Mouse (Mus musculus): Measurements from ENCODE around the gene Ech1. TPM values are rescaled to one million over a fixed set of nuclear protein-coding genes. Genes with fewer than 3 reads are reported as not detected.

Ech1 gene
- total and polyA plus RNA-seq, 3 experiments = 74.7 to 99.5 TPM; not detected in 1

DNA sequence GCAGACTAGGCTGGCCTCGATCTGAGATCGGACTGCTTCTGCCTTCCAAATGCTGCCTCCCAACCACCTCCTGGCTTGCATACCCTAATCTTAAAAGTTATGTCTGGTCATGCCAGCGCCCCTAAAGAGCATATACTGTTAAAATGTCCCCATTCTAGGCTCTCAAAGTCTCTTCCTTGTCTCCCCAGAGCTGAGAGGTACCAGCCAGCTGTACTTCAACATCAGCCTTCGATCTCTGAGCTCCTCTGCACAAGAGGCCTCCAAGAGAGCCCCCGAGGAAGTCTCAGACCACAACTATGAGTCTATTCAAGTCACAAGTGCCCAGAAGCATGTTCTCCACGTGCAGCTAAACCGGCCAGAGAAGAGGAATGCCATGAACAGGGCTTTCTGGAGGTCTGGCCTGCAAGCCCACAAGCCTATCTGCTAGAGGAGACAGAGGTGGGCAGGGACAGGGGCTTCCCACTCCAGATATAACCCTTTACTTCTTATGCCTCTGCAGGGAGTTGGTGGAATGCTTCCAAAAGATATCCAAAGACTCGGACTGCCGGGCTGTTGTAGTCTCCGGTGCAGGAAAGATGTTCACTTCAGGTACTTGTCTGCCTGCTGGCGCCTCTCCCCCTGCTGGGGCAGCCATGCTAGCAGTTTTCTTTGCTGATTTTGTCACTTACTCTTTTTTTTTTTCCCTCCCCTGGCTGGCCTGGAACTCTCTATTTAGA lies 827 bp downstream of the Ech1 start (continued):
- peak; percentile 34; the same call in 1 of the 2 replicates for TF ChIP-seq ZKSCAN1 (IDR thresholded peaks at IDR 0.05; ENCODE audit: low read depth, low read length)
- peak; percentile 31; the same call in 1 of the 2 replicates for TF ChIP-seq BHLHE40 (IDR thresholded peaks at IDR 0.05; ENCODE audit: borderline replicate concordance, low read depth, low read length)
- TF ChIP-seq TCF12 (IDR thresholded peaks at IDR 0.05; ENCODE audit: low read depth, low read length) = no peak

DNA sequence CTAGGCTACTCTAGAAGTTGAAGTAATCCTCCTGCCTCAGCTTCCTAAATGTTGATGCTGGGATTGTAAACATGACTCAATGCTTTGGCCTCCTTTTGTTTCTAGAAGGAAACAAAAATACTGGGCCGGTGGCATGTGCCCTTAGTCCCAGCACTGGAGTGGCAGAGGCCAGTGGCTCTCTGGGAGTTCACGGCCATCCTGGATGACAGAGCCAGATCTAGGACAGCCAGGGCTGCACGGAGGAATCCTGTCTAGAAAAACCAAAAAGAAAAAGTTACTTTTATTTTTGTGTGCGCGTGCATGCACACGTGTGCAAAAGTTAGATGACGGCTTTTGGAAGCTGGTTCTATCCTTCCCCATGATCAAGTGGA lies 1.4 kb downstream of the Ech1 start:
- TF ChIP-seq TBP (IDR thresholded peaks at IDR 0.05; ENCODE audit: low read depth, low read length) (no peak), USF2 (IDR thresholded peaks at IDR 0.05; ENCODE audit: borderline replicate concordance in 1 of 2, insufficient read depth in 1 of 2, low read depth in 1 of 2, low read length in 2 of 2) (no peak), MXI1 (IDR thresholded peaks at IDR 0.05; ENCODE audit: low read depth, low read length) (0 out of 2 replicates have a peak, but pooled peaks have one; percentile 2)
- Histone ChIP-seq H3K27ac (ENCODE audit: control insufficient read depth, low read depth, low read length) (no peak overlapping the region), H3K79me2 (ENCODE audit: control insufficient read depth, insufficient read depth, low read length, poor library complexity) (peaks cover 4% of the 10 kb centered on the region), H3K4me3 (ENCODE audit: control insufficient read depth in 1 of 2, insufficient read depth in 1 of 2, low read depth in 2 of 2, low read length in 2 of 2) (no peak overlapping the region), H3K9me3 (replicated peaks; ENCODE audit: insufficient read depth, low read length) (no peaks in the 10 kb centered on the region), H3K9ac (ENCODE audit: control insufficient read depth, low read depth, low read length, poor library complexity, severe bottlenecking) (peak overlapping the region; percentile 97), H3K4me1 (ENCODE audit: control insufficient read depth in 1 of 2, insufficient read depth in 2 of 2, low read length in 2 of 2) (peaks cover 6 to 37% of the 10 kb centered on the region in 2 experiments), H3K27me3 (ENCODE audit: control insufficient read depth in 1 of 2, insufficient read depth in 2 of 2, low read length in 2 of 2) (no peaks in the 10 kb centered on the region), H3K36me3 (ENCODE audit: control insufficient read depth in 1 of 2, insufficient read depth in 2 of 2, low read length in 2 of 2) (peaks cover 11 to 43% of the 10 kb centered on the region in 2 experiments; a peak in 3 of 4 replicates)
- DNase-seq (ENCODE audit: low read depth, low spot score) = no peak

DNA sequence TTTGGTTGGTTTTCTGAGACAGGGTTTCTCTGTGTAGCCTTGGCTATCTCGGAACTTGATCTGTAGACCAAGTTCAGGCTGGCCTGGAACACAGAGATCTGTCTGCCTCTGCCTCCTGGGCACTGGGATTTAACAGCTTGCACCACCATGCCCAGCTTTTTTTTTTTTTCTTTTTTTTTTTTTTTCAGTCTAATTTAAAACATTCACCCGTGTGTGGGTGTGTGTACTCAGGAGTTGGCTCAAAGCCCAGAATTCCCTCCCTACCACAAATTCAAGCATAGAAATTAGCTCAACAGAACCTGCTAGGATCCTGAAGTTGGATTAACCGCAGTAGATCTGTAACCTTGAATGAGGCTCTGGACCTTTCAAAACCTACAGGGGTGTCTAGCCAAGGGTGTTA lies 2.3 kb downstream of the Ech1 start:
- Histone ChIP-seq H3K4me1 (ENCODE audit: control insufficient read depth in 1 of 2, insufficient read depth in 2 of 2, low read length in 2 of 2) (peaks cover 8 to 39% of the 10 kb centered on the region in 2 experiments), H3K9me3 (replicated peaks; ENCODE audit: insufficient read depth, low read length) (no peaks in the 10 kb centered on the region), H3K27ac (ENCODE audit: control insufficient read depth, low read depth, low read length) (no peak overlapping the region), H3K27me3 (ENCODE audit: control insufficient read depth in 1 of 2, insufficient read depth in 2 of 2, low read length in 2 of 2) (no peaks in the 10 kb centered on the region), H3K79me2 (ENCODE audit: control insufficient read depth, insufficient read depth, low read length, poor library complexity) (peaks cover 4% of the 10 kb centered on the region), H3K36me3 (ENCODE audit: control insufficient read depth in 1 of 2, insufficient read depth in 2 of 2, low read length in 2 of 2) (peaks cover 4 to 42% of the 10 kb centered on the region in 2 experiments; a peak in 3 of 4 replicates), H3K4me3 (ENCODE audit: control insufficient read depth in 1 of 2, insufficient read depth in 1 of 2, low read depth in 2 of 2, low read length in 2 of 2) (no peak overlapping the region), H3K9ac (ENCODE audit: control insufficient read depth, low read depth, low read length, poor library complexity, severe bottlenecking) (no peak overlapping the region)
- 0 out of 2 replicates have a peak, but pooled peaks have one; percentile 24 for TF ChIP-seq MYC (IDR thresholded peaks at IDR 0.05; ENCODE audit: low read depth, low read length)
- peak; percentile 88 for TF ChIP-seq ZNF384 (IDR thresholded peaks at IDR 0.05; ENCODE audit: low read depth, low read length)
- TF ChIP-seq ZKSCAN1 (IDR thresholded peaks at IDR 0.05; ENCODE audit: low read depth, low read length) = no peak
- peak; percentile 29 for DNase-seq (ENCODE audit: low read depth, low spot score)

DNA sequence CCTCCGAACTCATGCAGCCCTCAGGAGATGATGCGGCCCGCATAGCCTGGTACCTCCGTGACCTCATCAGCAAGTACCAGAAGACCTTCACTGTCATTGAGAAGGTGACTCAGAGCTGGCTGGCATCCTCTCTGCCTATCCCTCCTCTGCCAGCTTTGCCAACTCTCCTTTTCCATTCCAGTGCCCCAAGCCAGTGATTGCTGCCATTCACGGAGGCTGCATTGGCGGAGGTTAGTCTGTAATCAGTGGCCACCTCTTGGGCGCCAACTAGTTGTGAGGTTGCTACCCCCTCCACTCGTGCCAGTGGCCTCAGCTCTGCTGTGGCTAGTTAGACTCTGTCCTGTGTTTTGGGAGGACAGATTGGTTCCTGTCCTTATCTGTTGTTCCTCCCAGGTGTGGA lies 4.8 kb downstream of the Ech1 start:
- Histone ChIP-seq H3K27ac (ENCODE audit: control insufficient read depth, low read depth, low read length) (no peak overlapping the region), H3K9ac (ENCODE audit: control insufficient read depth, low read depth, low read length, poor library complexity, severe bottlenecking) (no peak overlapping the region), H3K79me2 (ENCODE audit: control insufficient read depth, insufficient read depth, low read length, poor library complexity) (peaks cover 4% of the 10 kb centered on the region), H3K9me3 (replicated peaks; ENCODE audit: insufficient read depth, low read length) (no peaks in the 10 kb centered on the region), H3K4me3 (ENCODE audit: control insufficient read depth in 1 of 2, insufficient read depth in 1 of 2, low read depth in 2 of 2, low read length in 2 of 2) (no peak overlapping the region), H3K27me3 (ENCODE audit: control insufficient read depth in 1 of 2, insufficient read depth in 2 of 2, low read length in 2 of 2) (no peaks in the 10 kb centered on the region), H3K4me1 (ENCODE audit: control insufficient read depth in 1 of 2, insufficient read depth in 2 of 2, low read length in 2 of 2) (peaks cover 2 to 22% of the 10 kb centered on the region in 2 experiments; a peak in 3 of 4 replicates), H3K36me3 (ENCODE audit: control insufficient read depth in 1 of 2, insufficient read depth in 2 of 2, low read length in 2 of 2) (peaks cover 2 to 21% of the 10 kb centered on the region in 2 experiments; a peak in 3 of 4 replicates)
- DNase-seq (ENCODE audit: low read depth, low spot score) = no peak
- no peak for TF ChIP-seq CHD2 (IDR thresholded peaks at IDR 0.05; ENCODE audit: low read length)
